Mouse (Mus musculus) bone marrow, adult 2 months (tissue): ENCODE data around the gene Med24. TPM values are rescaled to one million over a fixed set of nuclear protein-coding genes. Genes with fewer than 3 reads are reported as not detected.
"Not testable (repeated sequence)": the region's sequence is repeated elsewhere in the genome, so short reads cannot be mapped to it uniquely, and the experiment has no call there.

Source experiments
- H3K27ac ChIP-seq: fragments of 200-500 bp; 2 replicates; pipeline ENCODE4 v1.5.1; 2012; ENCODE audit warnings: low read depth, mild to moderate bottlenecking, control low read depth, inconsistent platforms, low read length; ENCODE audit not compliant: control insufficient read depth, poor library complexity, insufficient read depth
- H3K4me1 ChIP-seq: fragments of 200-500 bp; 2 replicates; pipeline ENCODE4 v1.6.1; 2011; ENCODE audit warnings: low read length; ENCODE audit not compliant: control insufficient read depth, insufficient read depth
- H3K4me3 ChIP-seq: fragments of 200-500 bp; replicated peaks from 2 replicates; pipeline ENCODE3; 2011; ENCODE audit warnings: mild to moderate bottlenecking, low read depth, low read length, control low read depth; ENCODE audit not compliant: control insufficient read depth
- CTCF ChIP-seq: fragments of 200-500 bp; IDR thresholded peaks from 2 replicates; pipeline ENCODE4 v1.5.1; 2011; ENCODE audit warnings: low read length, control low read depth; ENCODE audit not compliant: control insufficient read depth, insufficient read depth
- POLR2A ChIP-seq: fragments of 200-500 bp; IDR thresholded peaks from 2 replicates; pipeline ENCODE4 v1.6.1; 2011; ENCODE audit warnings: low read depth, mild to moderate bottlenecking, control low read depth, low read length, borderline replicate concordance; ENCODE audit not compliant: control insufficient read depth
- WGBS: fragments of 180-500 bp; shearing (Covaris S2); methylation state at CpG from one replicate; pipeline ENCODE4 v1.1.7; 2018; 5-methylcytosine and 5-hydroxymethylcytosine counted together
- polyA plus RNA-seq: library from polyadenylated mRNA; stranded (reverse); fragments of >200 nt; gene quantifications from 2 replicates; pipeline ENCODE4 v1.2.4, GENCODE M21; 2011; ENCODE audit warnings: low replicate concordance; ENCODE audit not compliant: missing spikeins, insufficient read depth, insufficient read length

Gene Med24
- polyA plus RNA-seq, 1 experiment: 26.7 TPM

- Histone ChIP-seq H3K27ac (no peak overlapping the region), H3K4me3 (no peak overlapping the region), H3K4me1 (no peaks in the 10 kb centered on the region)
- TF ChIP-seq POLR2A (no peak), CTCF (no peak)
- 82% methylated on average over 8 of the region's 8 CpGs for WGBS
Observed at GRCm38 (mm10) chr11:98688009-98688408, 41.2 kb downstream of the Med24 start.

GRCm38 (mm10) chr11:98686976-98687375, 42.3 kb downstream of the Med24 start:
- 94% methylated on average over 4 of the region's 4 CpGs for WGBS
- no peak for TF ChIP-seq POLR2A
- no peak for TF ChIP-seq CTCF
- Histone ChIP-seq H3K27ac (no peak overlapping the region), H3K4me1 (no peaks in the 10 kb centered on the region), H3K4me3 (no peak overlapping the region)

- no peak overlapping the region for H3K27ac ChIP-seq
- no peaks in the 10 kb centered on the region for H3K4me1 ChIP-seq
- no peak for TF ChIP-seq POLR2A
- TF ChIP-seq CTCF: no peak
- WGBS: 90% methylated on average over 9 of the region's 9 CpGs
- no peak overlapping the region for H3K4me3 ChIP-seq
Observed at GRCm38 (mm10) chr11:98685642-98686041, 43.6 kb downstream of the Med24 start.

DNA sequence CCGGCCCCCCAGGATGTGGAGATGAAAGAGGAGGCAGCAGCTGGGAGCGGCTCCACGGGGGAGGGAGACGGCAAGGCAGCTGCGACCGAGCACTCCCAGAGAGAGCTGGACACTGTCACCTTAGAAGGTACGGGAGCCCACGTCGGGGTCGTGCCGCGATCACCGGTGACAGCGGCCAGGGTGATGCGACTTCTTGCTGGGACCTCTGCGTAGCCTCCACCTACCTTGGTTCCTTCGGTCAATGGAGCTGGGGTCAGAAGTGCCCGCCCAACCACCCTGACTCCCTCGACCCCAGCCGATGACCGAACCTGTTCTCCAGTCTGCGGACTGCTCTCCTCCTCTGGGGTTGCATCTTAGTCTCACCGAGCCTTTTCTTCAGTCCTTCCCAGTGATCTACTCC, 46.4 kb downstream of the Med24 start:
- TF ChIP-seq POLR2A (no peak), CTCF (no peak)
- Histone ChIP-seq H3K4me3 (peak overlapping the region; percentile 95), H3K4me1 (no peaks in the 10 kb centered on the region), H3K27ac (peak overlapping the region; percentile 66)
- WGBS: under 1% methylated on average over 23 of the region's 23 CpGs

DNA sequence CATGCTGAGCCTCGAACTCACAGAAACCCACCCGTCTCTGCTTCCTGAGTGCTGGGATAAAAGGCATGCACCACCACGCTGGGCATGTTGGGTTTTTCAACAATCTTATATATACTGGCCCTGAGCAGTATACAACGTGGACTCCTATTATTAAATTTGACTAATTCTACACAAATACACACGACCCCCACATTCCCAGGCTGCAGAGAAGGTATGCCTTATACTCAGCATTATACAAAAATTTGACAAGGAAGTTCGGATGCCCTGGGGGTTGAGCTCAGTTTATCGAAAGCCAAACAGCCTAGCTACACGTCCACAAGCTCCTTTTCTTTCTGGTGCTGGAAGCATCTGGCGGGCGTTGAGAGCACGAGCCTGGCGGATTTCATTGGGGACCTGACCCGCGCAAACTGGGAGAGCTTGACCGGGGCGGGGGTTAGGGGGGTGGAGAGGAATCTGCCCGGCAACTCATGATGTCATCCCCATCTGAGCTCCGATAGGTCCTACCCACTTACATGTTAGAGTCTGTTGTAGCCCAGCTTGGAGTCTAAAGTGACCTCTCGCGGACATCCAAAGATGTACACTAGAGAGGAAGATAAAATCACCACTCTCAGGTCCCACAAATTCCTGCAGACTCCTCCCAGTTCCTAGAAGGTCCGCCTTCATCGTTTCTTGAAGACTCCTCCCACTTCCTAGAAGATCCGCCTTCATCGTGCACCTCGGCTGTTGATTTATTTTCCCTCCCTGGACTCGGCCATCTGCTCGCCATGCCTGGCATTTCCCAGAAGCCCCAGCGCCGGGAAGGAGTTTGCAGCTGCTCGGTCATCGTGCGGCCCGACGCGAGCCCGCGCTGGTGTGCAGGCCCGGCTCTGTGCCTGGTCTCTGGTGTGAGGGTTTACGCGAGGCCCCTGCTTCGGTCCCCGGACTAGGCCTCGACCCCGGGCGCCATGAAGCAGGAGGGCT, 47.2 kb downstream of the Med24 start, which contains the start of gene Psmd3:
Gene Psmd3 (plus strand): TSS at position 769 of the 960 bp plus-strand sequence.
- TF ChIP-seq CTCF (peak; percentile 15; the same call in 1 of the 2 replicates), POLR2A (peak; percentile 84; the same call in 1 of the 2 replicates)
- WGBS: 2% methylated on average over 45 of the region's 45 CpGs
- no peaks in the 10 kb centered on the region for H3K4me1 ChIP-seq
- peak within 1 kb of the TSS; percentile 66 for H3K27ac ChIP-seq
- H3K4me3 ChIP-seq: peak within 1 kb of the TSS; percentile 95

- 70% methylated on average over 4 of the region's 4 CpGs for WGBS
- Histone ChIP-seq H3K4me3 (no peak overlapping the region), H3K4me1 (no peaks in the 10 kb centered on the region), H3K27ac (no peak overlapping the region)
- no peak for TF ChIP-seq POLR2A
Observed at GRCm38 (mm10) chr11:98681186-98681585, 48.0 kb downstream of the Med24 start.

- WGBS: 78% methylated on average over 4 of the region's 4 CpGs
- H3K27ac ChIP-seq, H3K4me1 ChIP-seq, H3K4me3 ChIP-seq: not testable (repeated sequence)
Observed at GRCm38 (mm10) chr11:98680595-98680994, 48.6 kb downstream of the Med24 start.

- H3K4me3 ChIP-seq: no peak overlapping the region
- 84% methylated on average over 1 of the region's 1 CpGs for WGBS
- no peak for TF ChIP-seq CTCF
- TF ChIP-seq POLR2A: no peak
- H3K27ac ChIP-seq: no peak overlapping the region
- H3K4me1 ChIP-seq: no peaks in the 10 kb centered on the region
Observed at GRCm38 (mm10) chr11:98680023-98680422, 49.2 kb downstream of the Med24 start.

GRCm38 (mm10) chr11:98675829-98676363, 53.3 kb downstream of the Med24 start:
- no peak overlapping the region for H3K27ac ChIP-seq
- no peaks in the 10 kb centered on the region for H3K4me1 ChIP-seq
- H3K4me3 ChIP-seq: no peak overlapping the region
- WGBS: 46% methylated on average over 7 of the region's 7 CpGs
- TF ChIP-seq CTCF (no peak), POLR2A (no peak)
